Mouse (Mus musculus): ENCODE measurements around the gene Nlrp3. TPM values are rescaled to one million over a fixed set of nuclear protein-coding genes. Genes with fewer than 3 reads are reported as not detected.

Gene Nlrp3
- polyA plus RNA-seq, 1 experiment from 2014 or later, result 0.11 TPM

GRCm38 (mm10) chr11:59530221-59530620 lies 11.1 kb upstream of the Nlrp3 start:
- WGBS, result 82% methylated on average over 5 of the region's 5 CpGs
- H3K27me3 ChIP-seq (ENCODE audit: control insufficient read depth, insufficient read depth, low read length), result no peaks in the 10 kb centered on the region
- H3K36me3 ChIP-seq (replicated peaks; ENCODE audit: control insufficient read depth, insufficient read depth), result no peaks in the 10 kb centered on the region
- no peak for DNase-seq (ENCODE audit: low spot score)
- no peak overlapping the region for H3K27ac ChIP-seq
- H3K4me3 ChIP-seq (replicated peaks; ENCODE audit: low read length), result no peak overlapping the region
- no peak overlapping the region for H3K9ac ChIP-seq
- H3K4me1 ChIP-seq (replicated peaks; ENCODE audit: control insufficient read depth, insufficient read depth, low read length), result 0 out of 2 replicates have a peak, but pooled peaks cover 5% of the 10 kb centered on the region
- H3K9me3 ChIP-seq (ENCODE audit: control insufficient read depth, low read length), result no peaks in the 10 kb centered on the region
- no peak for ATAC-seq (ENCODE audit: low FRiP score)
- H3K4me2 ChIP-seq (replicated peaks), result no peak overlapping the region

- Histone ChIP-seq H3K4me2 (replicated peaks) (no peak overlapping the region), H3K27me3 (ENCODE audit: control insufficient read depth, insufficient read depth, low read length) (no peaks in the 10 kb centered on the region), H3K4me3 (replicated peaks; ENCODE audit: low read length) (no peak overlapping the region), H3K4me1 (replicated peaks; ENCODE audit: control insufficient read depth, insufficient read depth, low read length) (0 out of 2 replicates have a peak, but pooled peaks cover 5% of the 10 kb centered on the region), H3K9me3 (ENCODE audit: control insufficient read depth, low read length) (no peaks in the 10 kb centered on the region), H3K9ac (no peak overlapping the region), H3K27ac (no peak overlapping the region), H3K36me3 (replicated peaks; ENCODE audit: control insufficient read depth, insufficient read depth) (no peaks in the 10 kb centered on the region)
- 73% methylated on average over 6 of the region's 6 CpGs for WGBS
- ATAC-seq (ENCODE audit: low FRiP score) (no peak; the same call in 1 of the 2 replicates), DNase-seq (ENCODE audit: low spot score) (no peak)
Observed at GRCm38 (mm10) chr11:59530870-59531535, 10.4 kb upstream of the Nlrp3 start.

- H3K4me2 ChIP-seq (replicated peaks), result no peak overlapping the region
- DNase-seq (ENCODE audit: low spot score), result no peak
- H3K9ac ChIP-seq, result no peak overlapping the region
- H3K36me3 ChIP-seq (replicated peaks; ENCODE audit: control insufficient read depth, insufficient read depth), result no peaks in the 10 kb centered on the region
- H3K9me3 ChIP-seq (ENCODE audit: control insufficient read depth, low read length), result no peaks in the 10 kb centered on the region
- no peak overlapping the region for H3K4me3 ChIP-seq (replicated peaks; ENCODE audit: low read length)
- no peaks in the 10 kb centered on the region for H3K27me3 ChIP-seq (ENCODE audit: control insufficient read depth, insufficient read depth, low read length)
- WGBS, result 83% methylated on average over 5 of the region's 5 CpGs
- H3K4me1 ChIP-seq (replicated peaks; ENCODE audit: control insufficient read depth, insufficient read depth, low read length), result 0 out of 2 replicates have a peak, but pooled peaks cover 5% of the 10 kb centered on the region
- H3K27ac ChIP-seq, result no peak overlapping the region
- ATAC-seq (ENCODE audit: low FRiP score), result no peak
Observed at GRCm38 (mm10) chr11:59531562-59531961, 9.8 kb upstream of the Nlrp3 start.

- Histone ChIP-seq H3K4me3 (replicated peaks; ENCODE audit: low read length) (no peak overlapping the region), H3K4me1 (replicated peaks; ENCODE audit: control insufficient read depth, insufficient read depth, low read length) (no peaks in the 10 kb centered on the region), H3K27me3 (ENCODE audit: control insufficient read depth, insufficient read depth, low read length) (no peaks in the 10 kb centered on the region), H3K27ac (no peak overlapping the region), H3K9me3 (ENCODE audit: control insufficient read depth, low read length) (no peaks in the 10 kb centered on the region), H3K9ac (no peak overlapping the region), H3K4me2 (replicated peaks) (no peak overlapping the region), H3K36me3 (replicated peaks; ENCODE audit: control insufficient read depth, insufficient read depth) (no peaks in the 10 kb centered on the region)
- DNase-seq (ENCODE audit: low spot score), result no peak
- no peak for ATAC-seq (ENCODE audit: low FRiP score)
- 71% methylated on average over 16 of the region's 16 CpGs for WGBS
Observed at GRCm38 (mm10) chr11:59537218-59538130, 3.9 kb upstream of the Nlrp3 start.

- Histone ChIP-seq H3K9me3 (ENCODE audit: control insufficient read depth, low read length) (no peaks in the 10 kb centered on the region), H3K4me3 (replicated peaks; ENCODE audit: low read length) (no peak overlapping the region), H3K27me3 (ENCODE audit: control insufficient read depth, insufficient read depth, low read length) (no peaks in the 10 kb centered on the region), H3K27ac (no peak overlapping the region), H3K36me3 (replicated peaks; ENCODE audit: control insufficient read depth, insufficient read depth) (no peaks in the 10 kb centered on the region), H3K4me2 (replicated peaks) (no peak overlapping the region), H3K9ac (no peak overlapping the region), H3K4me1 (replicated peaks; ENCODE audit: control insufficient read depth, insufficient read depth, low read length) (no peaks in the 10 kb centered on the region)
- DNase-seq (ENCODE audit: low spot score) (no peak), ATAC-seq (ENCODE audit: low FRiP score) (no peak)
- 39% methylated on average over 11 of the region's 11 CpGs for WGBS
Observed at GRCm38 (mm10) chr11:59538387-59538786, 3.0 kb upstream of the Nlrp3 start.

- ATAC-seq (ENCODE audit: low FRiP score), result no peak
- 87% methylated on average over 3 of the region's 3 CpGs for WGBS
- DNase-seq (ENCODE audit: low spot score), result no peak
- no peak overlapping the region for H3K4me3 ChIP-seq (replicated peaks; ENCODE audit: low read length)
- no peak overlapping the region for H3K4me2 ChIP-seq (replicated peaks)
- H3K4me1 ChIP-seq (replicated peaks; ENCODE audit: control insufficient read depth, insufficient read depth, low read length), result no peaks in the 10 kb centered on the region
- no peaks in the 10 kb centered on the region for H3K27me3 ChIP-seq (ENCODE audit: control insufficient read depth, insufficient read depth, low read length)
- H3K9me3 ChIP-seq (ENCODE audit: control insufficient read depth, low read length), result no peaks in the 10 kb centered on the region
- H3K36me3 ChIP-seq (replicated peaks; ENCODE audit: control insufficient read depth, insufficient read depth), result no peaks in the 10 kb centered on the region
- no peak overlapping the region for H3K27ac ChIP-seq
- H3K9ac ChIP-seq, result no peak overlapping the region
Observed at GRCm38 (mm10) chr11:59540123-59540522, 1.2 kb upstream of the Nlrp3 start.

GRCm38 (mm10) chr11:59542442-59542841 lies 1.1 kb downstream of the Nlrp3 start:
- WGBS, result 80% methylated on average over 6 of the region's 6 CpGs
- H3K9me3 ChIP-seq (ENCODE audit: control insufficient read depth, low read length), result no peaks in the 10 kb centered on the region
- no peaks in the 10 kb centered on the region for H3K4me1 ChIP-seq (replicated peaks; ENCODE audit: control insufficient read depth, insufficient read depth, low read length)
- H3K9ac ChIP-seq, result no peak overlapping the region
- no peaks in the 10 kb centered on the region for H3K36me3 ChIP-seq (replicated peaks; ENCODE audit: control insufficient read depth, insufficient read depth)
- no peak for DNase-seq (ENCODE audit: low spot score)
- H3K27me3 ChIP-seq (ENCODE audit: control insufficient read depth, insufficient read depth, low read length), result no peaks in the 10 kb centered on the region
- H3K4me3 ChIP-seq (replicated peaks; ENCODE audit: low read length), result no peak overlapping the region
- H3K27ac ChIP-seq, result no peak overlapping the region
- H3K4me2 ChIP-seq (replicated peaks), result no peak overlapping the region
- no peak for ATAC-seq (ENCODE audit: low FRiP score)

- Histone ChIP-seq H3K27ac (no peak overlapping the region), H3K4me2 (replicated peaks) (no peak overlapping the region), H3K4me1 (replicated peaks; ENCODE audit: control insufficient read depth, insufficient read depth, low read length) (no peaks in the 10 kb centered on the region), H3K4me3 (replicated peaks; ENCODE audit: low read length) (no peak overlapping the region), H3K9ac (no peak overlapping the region), H3K27me3 (ENCODE audit: control insufficient read depth, insufficient read depth, low read length) (no peaks in the 10 kb centered on the region), H3K36me3 (replicated peaks; ENCODE audit: control insufficient read depth, insufficient read depth) (no peaks in the 10 kb centered on the region), H3K9me3 (ENCODE audit: control insufficient read depth, low read length) (no peaks in the 10 kb centered on the region)
- no peak for DNase-seq (ENCODE audit: low spot score)
- ATAC-seq (ENCODE audit: low FRiP score), result no peak
- 85% methylated on average over 3 of the region's 3 CpGs for WGBS
Observed at GRCm38 (mm10) chr11:59543376-59543775, 2.0 kb downstream of the Nlrp3 start.

GRCm38 (mm10) chr11:59544005-59544404 lies 2.6 kb downstream of the Nlrp3 start:
- Histone ChIP-seq H3K4me2 (replicated peaks) (no peak overlapping the region), H3K4me3 (replicated peaks; ENCODE audit: low read length) (no peak overlapping the region), H3K4me1 (replicated peaks; ENCODE audit: control insufficient read depth, insufficient read depth, low read length) (no peaks in the 10 kb centered on the region), H3K27me3 (ENCODE audit: control insufficient read depth, insufficient read depth, low read length) (no peaks in the 10 kb centered on the region), H3K9me3 (ENCODE audit: control insufficient read depth, low read length) (no peaks in the 10 kb centered on the region), H3K9ac (no peak overlapping the region), H3K27ac (no peak overlapping the region), H3K36me3 (replicated peaks; ENCODE audit: control insufficient read depth, insufficient read depth) (no peaks in the 10 kb centered on the region)
- DNase-seq (ENCODE audit: low spot score) (no peak), ATAC-seq (ENCODE audit: low FRiP score) (no peak)
- WGBS, result 93% methylated on average over 9 of the region's 9 CpGs

All from hindbrain, embryonic 14.5 days (tissue).